Mouse (Mus musculus) hindlimb bud, embryonic 11.5 days (tissue): Measurements from ENCODE around the gene Slc24a2.

ENCODE experiments used
- DNase-seq: peaks from one replicate; pipeline ENCODE4 v3.0.0-alpha.2; 2012; ENCODE audit warnings: low read depth, low spot score; ENCODE audit errors: extremely low spot score

Gene Slc24a2

DNA sequence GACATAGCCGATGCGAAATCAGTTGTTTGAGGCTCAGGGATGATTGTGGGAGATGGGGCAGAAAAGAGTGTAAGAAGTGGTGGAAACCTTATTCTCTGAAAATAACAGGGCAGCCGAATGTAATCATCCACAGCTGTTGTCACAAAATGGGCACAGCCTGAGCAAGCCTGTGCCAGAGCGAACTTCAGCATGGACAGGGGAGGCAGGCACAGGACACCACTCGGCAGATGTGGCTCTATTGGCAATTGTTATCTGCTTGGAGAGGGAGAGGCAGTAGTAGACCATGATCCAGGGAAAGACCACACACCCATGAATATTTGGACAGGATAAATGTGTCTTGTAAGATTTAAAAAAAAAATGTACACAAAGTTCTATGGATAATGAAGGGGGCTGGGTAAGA is 253.0 kb downstream of the Slc24a2 start:
- DNase-seq: no peak

DNA sequence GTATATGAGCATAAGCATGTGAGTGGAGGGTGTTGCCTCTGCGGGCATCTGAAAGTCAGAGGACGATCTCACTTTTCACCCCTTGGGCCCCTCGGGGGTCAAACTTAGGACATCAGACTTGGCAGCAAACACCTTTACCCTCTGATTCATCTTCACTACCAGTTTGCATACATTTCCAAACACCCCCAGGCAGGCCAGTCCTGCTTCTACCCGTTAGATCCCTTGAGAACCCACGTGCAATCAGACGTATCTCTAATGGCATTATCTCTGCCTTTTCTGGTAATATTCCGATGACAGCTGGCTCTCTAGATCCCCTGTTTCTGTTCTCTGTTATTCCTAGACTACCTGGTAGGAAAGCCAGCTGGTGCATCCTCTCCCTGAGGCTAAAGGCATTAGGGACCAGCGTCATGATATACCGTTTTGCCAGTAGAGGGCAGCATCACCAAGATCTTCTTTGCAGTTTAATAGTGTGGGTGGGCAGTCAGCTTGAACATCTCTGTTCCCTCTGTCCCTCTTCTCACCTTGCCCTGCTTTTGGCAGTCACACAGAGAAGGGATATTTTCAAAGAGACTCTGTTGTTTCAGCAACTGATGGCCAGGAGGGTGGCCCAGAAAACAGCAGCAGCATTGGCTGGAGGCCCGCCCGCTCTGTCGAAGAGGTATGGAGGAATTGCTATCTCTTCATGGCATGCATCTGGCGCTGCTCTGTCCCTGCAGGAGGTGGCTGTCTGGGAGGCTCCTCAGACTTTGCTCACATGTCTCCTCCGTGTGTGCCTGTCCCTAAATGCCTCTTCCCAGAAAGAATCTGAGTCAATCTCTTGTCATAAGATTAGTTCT is 272.5 kb downstream of the Slc24a2 start:
- peak; percentile 44 for DNase-seq

DNA sequence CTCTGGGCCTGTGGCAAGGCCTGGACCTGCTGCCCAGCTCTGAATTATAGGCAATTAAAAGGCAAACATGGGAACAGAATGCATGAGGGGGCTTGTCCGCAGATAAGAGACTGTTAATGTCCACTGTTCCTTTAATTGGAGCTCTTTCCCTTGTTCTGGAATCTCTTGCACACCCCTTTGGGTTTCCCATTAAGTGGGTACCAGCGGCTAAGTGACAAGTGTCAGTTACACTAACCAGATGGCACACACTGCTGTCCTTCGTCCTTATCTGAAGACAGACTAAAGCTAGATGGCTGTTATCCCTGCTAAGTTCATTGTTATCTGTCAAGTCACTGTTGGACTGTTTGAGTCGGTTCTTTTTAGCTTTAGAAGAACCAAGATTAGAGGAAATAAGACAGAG is 274.8 kb downstream of the Slc24a2 start:
- DNase-seq: no peak

- DNase-seq: no peak
Observed at GRCm38 (mm10) chr4:86953519-86953918, 276.8 kb downstream of the Slc24a2 start.

DNA sequence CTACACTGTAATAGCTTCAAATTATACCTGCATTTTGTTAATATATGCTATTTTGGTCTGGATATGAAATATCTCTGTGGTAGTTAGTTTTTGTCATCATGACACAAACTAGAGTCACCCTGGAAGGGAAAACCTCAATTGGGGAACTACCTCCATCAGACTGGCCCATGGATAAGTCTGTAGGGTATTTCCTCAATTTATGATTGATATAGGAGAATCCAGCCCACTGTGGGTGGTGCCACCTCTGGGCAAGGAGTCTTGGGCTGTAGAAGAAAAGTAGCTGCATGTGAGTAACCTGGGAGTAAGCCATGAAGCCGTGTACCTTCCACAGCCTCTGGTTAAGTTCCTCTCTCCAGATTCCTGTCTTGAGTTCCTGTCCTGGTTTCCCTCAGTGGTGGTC is 281.5 kb downstream of the Slc24a2 start:
- DNase-seq: no peak

DNA sequence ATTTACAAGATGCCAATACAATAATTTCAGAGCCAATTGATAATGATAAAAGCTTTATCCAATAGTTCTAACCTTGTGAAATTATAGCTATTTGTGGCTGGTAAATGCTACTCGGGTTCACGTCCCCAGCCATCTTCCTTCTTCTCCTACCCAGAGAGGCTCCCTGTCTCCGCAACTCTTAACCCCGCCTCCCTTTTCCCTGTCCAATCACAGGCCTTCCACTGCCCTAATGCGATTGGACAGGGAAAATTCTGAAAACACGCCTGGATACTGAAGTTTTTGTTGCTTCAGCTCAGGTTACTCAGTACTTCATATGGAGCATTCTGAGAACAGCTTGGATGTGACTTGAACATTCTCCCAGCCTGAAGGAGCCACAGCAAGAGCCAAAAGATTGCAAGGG is 287.0 kb downstream of the Slc24a2 start:
- no peak for DNase-seq

- DNase-seq: no peak
Observed at GRCm38 (mm10) chr4:86942656-86943055, 287.6 kb downstream of the Slc24a2 start.

GRCm38 (mm10) chr4:86936706-86937105 is 293.6 kb downstream of the Slc24a2 start:
- no peak for DNase-seq

DNA sequence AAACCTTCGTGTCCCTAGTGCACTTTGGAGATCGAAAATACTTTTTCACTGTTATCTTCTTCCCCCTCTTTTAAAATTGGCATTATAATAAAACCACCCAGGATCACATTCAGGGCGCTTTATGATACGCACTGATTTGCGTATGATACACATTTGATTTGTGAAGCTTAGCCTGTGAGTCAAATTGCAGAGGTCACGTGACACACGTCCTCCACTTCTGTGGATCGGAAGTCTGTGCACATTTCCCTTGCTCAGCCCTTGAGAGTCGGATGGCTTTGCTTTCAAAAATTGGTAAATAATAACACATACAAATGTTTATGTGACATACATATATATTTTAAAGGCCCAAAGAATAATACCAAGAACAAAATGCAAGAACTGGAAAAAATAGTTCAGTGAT is 294.1 kb downstream of the Slc24a2 start:
- DNase-seq: no peak
